Mouse (Mus musculus) adrenal gland, postnatal 36 days (tissue): ENCODE measurements at regions not wholly inside any gene's neighbourhood (a gene's known extent, or its start where the extent isn't known, plus 50 kb on each side); places are given as distances from the start of the nearest gene placed in this dataset.
A peak's percentile ranks its signal among the peaks of the same experiment; 100 is the strongest.

Source experiments
- DNase-seq, 2 experiments: peaks; one replicate each; pipeline ENCODE4 v3.0.0; 2021; ENCODE audit warnings: mixed read lengths in 1 of 2

GRCm38 (mm10) chr2:159354247-159354646, 559.6 kb downstream of the Dhx35 start:
- no peak for DNase-seq

DNA sequence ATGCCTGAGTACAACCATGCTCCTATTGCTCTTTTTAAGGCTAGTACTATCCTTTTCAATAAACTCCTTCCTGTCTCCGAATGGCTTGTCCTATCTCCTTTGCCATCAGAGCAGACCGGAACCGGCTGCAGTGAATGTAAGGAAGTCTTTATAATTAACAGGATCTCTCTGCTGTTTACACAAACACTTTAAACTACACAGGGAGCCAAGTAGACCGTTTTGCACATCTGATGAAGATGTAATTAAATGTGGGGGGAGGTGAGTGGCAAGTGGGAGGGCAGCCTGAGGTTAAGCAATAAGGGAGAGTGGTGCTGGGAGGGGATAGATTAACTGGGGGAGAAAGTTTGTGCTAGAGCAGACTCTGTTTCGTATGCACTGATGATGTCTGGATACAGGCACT, 561.9 kb downstream of the Dhx35 start:
- no peak for DNase-seq

GRCm38 (mm10) chr2:159361371-159361770, 566.8 kb downstream of the Dhx35 start:
- no peak for DNase-seq

DNA sequence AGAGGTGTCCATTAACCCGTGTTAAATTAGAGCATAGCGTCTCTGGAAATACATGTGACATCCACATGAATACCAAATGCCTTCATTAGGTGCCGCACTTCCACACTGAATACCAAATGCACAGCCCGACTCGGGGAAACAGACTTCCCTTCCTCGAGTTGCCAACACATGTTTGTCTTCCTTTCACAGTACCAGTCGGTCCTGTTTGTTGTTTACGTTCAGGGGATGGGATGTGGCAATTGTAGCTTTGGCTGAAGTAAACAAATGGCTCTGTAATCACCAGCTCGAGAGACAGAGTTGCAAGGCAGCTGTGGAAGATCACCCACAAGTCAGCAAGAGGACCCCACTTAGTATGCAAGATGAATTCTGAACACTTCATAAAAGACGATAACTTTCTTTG, 598.3 kb downstream of the Dhx35 start:
- DNase-seq, result no peak

- DNase-seq, result no peak
Measured at GRCm38 (mm10) chr2:159401421-159402100, 607.0 kb downstream of the Dhx35 start.

DNA sequence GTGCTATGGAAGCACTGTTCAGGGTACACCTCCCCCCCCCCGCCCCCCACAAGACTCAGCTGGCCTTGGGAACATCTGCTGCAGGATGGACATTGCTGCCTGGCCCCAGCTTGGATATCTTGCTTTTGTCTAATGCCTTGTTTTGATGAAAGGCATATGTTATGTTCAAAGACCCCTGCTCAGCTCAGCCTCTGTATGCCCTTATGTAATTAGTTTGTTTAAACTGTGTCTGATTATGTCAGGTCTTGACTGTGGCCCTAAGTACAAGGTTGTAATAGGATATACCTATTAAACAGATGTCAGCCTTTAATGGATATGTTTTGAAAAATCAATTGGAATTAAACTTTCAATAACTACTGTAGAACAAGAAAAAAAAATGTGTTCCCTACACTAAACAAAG, 610.3 kb downstream of the Dhx35 start:
- DNase-seq, result no peak

GRCm38 (mm10) chr2:159414599-159414998, 620.0 kb downstream of the Dhx35 start:
- DNase-seq, result no peak

DNA sequence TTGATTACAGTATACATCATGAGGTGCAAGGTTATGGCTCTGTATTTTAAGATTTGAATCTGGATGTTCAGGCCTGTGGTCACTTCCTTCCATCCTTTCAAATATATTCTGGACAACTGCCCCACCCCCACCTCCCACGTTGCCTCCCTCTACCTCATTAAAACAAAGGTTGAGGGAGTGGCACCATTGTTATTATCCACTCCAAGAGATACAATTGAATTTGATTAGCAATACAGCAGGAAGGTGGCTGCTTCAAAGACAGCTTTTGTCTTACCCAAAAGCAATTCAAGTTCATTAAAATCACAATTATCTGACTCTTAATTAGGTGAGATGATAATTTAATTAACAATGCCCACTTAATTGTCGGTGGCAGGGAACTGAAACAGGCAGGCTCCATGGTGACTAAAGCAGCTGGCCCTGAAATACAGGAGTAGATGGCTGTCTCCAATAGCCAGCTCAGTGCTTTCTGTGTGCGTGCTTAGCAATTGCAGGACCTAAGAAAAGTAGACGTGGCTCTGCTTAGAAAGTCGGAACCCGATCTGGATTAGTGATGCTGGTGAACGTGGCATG, 623.8 kb downstream of the Dhx35 start:
- DNase-seq, result no peak

DNA sequence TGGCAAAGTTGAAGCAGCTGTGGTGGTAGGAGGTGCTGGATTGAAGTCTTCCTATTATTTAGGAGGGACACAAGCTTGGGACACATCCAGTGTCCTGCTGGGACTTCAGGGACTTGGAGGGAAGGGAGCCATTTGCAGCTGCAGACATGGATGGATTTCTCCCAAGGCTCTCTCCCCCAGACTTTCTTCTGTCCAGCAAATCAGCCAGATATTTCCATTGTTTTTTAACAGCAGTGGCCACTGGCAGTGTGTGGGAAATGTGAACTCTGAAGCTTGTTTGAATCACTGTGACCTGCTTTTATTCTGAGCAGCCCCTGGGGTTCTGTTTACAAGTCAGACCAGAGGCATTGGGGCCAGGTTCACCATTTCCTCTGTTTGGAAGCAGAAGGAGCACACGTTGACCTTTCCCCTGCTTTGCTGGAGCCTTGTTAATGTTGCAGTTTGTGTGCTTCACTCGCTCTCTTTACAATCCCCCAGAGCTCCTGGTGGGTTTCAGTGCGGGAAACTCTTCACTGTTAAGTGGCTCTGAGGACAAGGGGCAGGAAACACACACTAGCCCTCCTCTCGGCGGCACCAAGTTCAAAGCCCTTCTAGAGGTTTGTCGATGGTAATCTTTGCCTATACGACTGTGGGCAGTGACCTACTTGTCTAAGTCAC, 627.8 kb downstream of the Dhx35 start:
- DNase-seq, result no peak

DNA sequence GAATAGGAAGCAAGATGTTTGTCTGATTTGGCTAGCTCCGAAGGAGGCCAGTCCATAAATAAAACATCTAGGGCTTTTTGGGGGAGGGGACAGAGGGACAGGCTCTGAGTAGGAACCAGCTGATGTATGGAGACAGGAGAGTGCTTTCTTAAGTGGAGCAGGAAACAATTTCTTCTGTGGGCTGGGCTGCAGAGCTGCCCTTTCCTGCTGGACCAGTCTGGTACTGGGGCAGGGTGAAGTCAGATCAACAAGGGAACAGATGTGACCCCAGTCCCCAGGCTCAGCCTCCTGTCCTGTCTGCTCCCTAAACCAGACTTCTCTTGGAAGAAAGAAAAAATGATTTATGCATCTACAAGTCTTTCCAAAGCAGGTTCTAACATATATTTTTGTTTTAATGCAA, 633.6 kb downstream of the Dhx35 start:
- no peak for DNase-seq

- DNase-seq, result no peak
Measured at GRCm38 (mm10) chr2:159430577-159431329, 636.1 kb downstream of the Dhx35 start.

- DNase-seq, result peak; percentile 10 to 20
Measured at GRCm38 (mm10) chr2:159438961-159439360, 644.4 kb downstream of the Dhx35 start.

- DNase-seq, result peak; percentile 33 to 49
Measured at GRCm38 (mm10) chr2:159443581-159443980, 649.0 kb downstream of the Dhx35 start.

DNA sequence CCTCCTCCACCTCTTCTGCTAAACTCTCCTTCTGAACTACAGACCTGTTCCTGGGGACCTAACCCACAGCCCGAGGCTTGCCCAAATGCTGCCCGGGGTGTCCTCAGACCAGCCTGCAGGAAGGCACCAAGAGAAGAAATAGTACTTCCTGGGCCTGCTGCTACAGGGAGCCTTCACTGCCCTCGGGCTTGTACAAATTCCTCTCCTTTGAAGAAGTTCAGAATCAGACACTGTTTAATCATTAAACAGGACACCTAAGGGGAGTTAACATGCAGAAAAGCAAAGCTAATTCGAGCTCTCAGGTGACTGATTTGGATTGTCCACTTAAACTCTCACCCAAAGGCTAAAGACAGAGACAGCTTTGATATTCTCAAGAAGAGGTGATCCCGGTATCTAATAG, 651.8 kb downstream of the Dhx35 start:
- DNase-seq, result no peak

DNA sequence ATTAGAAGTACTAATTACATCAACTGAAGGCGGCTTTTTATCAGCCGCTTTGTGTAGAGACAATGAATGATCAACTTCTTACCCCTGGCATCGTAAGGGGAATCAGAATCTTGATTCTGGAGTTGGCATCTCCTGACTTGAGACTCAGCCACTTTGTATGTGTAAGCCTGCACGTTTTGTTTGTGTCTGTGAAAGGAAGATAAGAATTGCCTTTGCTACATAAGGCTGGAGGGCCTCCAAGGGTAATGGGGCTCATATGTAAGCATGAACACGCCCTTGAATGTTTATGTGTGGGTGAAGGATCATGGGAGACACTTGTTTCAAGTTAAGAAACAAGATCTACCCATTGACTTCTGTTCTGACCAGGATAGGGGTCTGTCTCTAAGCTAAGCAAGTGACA, 652.3 kb downstream of the Dhx35 start:
- no peak for DNase-seq

GRCm38 (mm10) chr2:159448976-159449375, 654.4 kb downstream of the Dhx35 start:
- DNase-seq, result no peak

DNA sequence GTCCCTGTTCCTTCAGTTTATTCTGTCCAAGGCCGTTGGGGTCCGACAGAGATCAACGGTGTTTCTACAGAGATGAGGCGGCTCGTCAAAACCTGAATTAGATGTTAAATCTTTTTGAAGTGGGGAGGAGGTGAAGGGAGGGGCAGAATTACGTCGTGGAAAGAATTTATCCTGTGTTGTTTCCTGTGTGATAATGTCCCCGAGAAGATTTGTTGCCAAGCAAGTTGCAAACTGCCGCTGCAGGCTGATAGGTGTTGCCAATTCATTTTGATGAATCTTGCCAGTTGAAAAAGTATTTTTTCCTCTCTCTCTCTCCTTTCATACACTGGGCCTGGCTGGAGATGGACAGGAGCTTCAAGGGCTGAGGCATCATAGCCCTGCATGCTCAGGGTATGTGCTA, 656.8 kb downstream of the Dhx35 start:
- DNase-seq, result no peak

GRCm38 (mm10) chr2:159481399-159482080, 686.9 kb downstream of the Dhx35 start:
- DNase-seq, result no peak

DNA sequence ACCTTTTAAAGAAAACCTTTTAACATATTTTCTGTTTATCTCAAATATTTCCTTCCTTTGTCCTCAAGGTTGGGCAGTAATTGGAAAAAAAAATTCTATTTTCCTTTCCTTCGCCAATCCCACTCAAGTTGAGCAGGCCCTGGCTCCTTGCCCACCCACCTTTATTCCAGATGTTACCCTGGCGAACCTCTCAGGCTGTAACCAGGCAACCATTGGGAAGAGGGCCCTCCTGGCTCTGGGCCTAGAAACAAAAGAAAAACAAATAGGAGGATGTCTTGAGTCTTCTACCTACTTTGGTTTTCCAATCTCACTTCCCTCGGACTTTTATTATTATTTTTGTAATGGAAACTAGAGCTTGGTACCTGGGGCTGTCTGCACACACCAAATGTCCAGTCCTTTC, 696.5 kb downstream of the Dhx35 start:
- DNase-seq, result peak; percentile 2 to 12

GRCm38 (mm10) chr2:159498691-159499090, 704.1 kb downstream of the Dhx35 start:
- DNase-seq, result no peak

DNA sequence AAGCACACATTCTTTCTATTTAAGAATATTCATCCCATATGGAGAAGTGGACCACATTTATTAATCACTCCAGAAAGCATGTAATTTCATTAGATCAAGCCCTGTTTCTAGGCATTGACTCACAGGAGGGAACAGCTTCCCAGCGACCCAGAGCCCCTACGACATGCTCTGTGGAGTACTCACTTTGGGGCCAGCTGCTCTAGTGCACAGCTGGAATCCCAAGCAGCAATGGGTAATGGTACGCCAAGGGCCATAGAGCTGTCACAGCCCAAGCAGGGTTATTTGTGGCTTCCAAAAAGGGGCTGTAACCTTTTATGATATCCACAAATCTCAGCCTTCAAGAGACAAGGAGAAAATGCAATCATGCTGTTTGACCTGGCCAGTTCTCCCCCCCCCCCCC, 706.4 kb downstream of the Dhx35 start:
- DNase-seq, result no peak

DNA sequence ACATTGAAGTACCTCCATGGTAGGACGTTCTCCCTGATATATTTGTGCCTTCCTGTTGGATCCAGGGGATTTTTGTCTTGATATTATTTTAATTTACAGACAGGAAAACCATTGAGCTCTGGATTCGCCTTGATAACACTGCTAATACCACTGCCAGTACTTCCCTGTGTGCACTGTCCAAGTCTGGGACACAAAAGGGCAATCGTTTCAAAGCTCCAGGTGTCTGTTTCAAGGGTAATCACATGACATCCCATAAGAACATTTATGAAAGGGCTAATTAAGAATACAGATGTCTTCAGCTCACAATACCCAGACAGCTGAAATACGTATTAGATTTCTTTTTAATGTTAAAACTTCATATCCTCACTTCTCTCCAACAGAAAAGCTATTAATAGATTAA, 724.5 kb downstream of the Dhx35 start:
- DNase-seq, result no peak
